Mouse (Mus musculus) hindbrain, embryonic 12.5 days (tissue): ENCODE data around the gene Smco3. TPM values are rescaled to one million over a fixed set of nuclear protein-coding genes. Genes with fewer than 3 reads are reported as not detected.

Source experiments
- ATAC-seq: fragments of 200-750 bp; cut with Nextera tagmentation; 2 replicates; pipeline ENCODE4 v1.8.0; 2017; ENCODE audit warnings: moderate TSS enrichment; ENCODE audit not compliant: low FRiP score
- H3K27ac ChIP-seq: fragments of 300-500 bp; sonication (generic); 2 replicates; pipeline ENCODE4 v1.5.1; 2016; ENCODE audit warnings: mild to moderate bottlenecking
- H3K27me3 ChIP-seq: fragments of 300-500 bp; sonication (generic); 2 replicates; pipeline ENCODE4 v1.6.1; 2016; ENCODE audit warnings: mild to moderate bottlenecking
- H3K36me3 ChIP-seq: fragments of 300-500 bp; sonication (generic); 2 replicates; pipeline ENCODE4 v1.6.1; 2016; ENCODE audit warnings: mild to moderate bottlenecking
- H3K4me1 ChIP-seq: fragments of 300-500 bp; sonication (generic); 2 replicates; pipeline ENCODE4 v1.6.1; 2016
- H3K4me2 ChIP-seq: fragments of 300-500 bp; sonication (generic); replicated peaks from 2 replicates; pipeline ENCODE4 v1.6.1; 2016; ENCODE audit warnings: mild to moderate bottlenecking
- H3K4me3 ChIP-seq: fragments of 300-500 bp; sonication (generic); 2 replicates; pipeline ENCODE4 v1.5.1; 2016; ENCODE audit warnings: mild to moderate bottlenecking
- H3K9ac ChIP-seq: fragments of 300-500 bp; sonication (generic); 2 replicates; pipeline ENCODE4 v1.6.1; 2016; ENCODE audit warnings: mild to moderate bottlenecking, moderate library complexity
- H3K9me3 ChIP-seq: fragments of 300-500 bp; sonication (generic); replicated peaks from 2 replicates; pipeline ENCODE4 v1.6.1; 2016; ENCODE audit warnings: mild to moderate bottlenecking
- WGBS: fragments of 180-500 bp; shearing (Covaris S2); methylation state at CpG from one replicate; pipeline ENCODE4 v1.1.7; 2016; 5-methylcytosine and 5-hydroxymethylcytosine counted together
- polyA plus RNA-seq: library from polyadenylated mRNA; unstranded; fragments of >200 nt; fragmentation: Nextera tagmentation; extraction: Ambion mirVana; gene quantifications from 2 replicates; pipeline ENCODE4 v1.2.1, GENCODE M21; 2016

Gene Smco3
- polyA plus RNA-seq, 1 experiment from 2014 or later, result 0.49 TPM

DNA sequence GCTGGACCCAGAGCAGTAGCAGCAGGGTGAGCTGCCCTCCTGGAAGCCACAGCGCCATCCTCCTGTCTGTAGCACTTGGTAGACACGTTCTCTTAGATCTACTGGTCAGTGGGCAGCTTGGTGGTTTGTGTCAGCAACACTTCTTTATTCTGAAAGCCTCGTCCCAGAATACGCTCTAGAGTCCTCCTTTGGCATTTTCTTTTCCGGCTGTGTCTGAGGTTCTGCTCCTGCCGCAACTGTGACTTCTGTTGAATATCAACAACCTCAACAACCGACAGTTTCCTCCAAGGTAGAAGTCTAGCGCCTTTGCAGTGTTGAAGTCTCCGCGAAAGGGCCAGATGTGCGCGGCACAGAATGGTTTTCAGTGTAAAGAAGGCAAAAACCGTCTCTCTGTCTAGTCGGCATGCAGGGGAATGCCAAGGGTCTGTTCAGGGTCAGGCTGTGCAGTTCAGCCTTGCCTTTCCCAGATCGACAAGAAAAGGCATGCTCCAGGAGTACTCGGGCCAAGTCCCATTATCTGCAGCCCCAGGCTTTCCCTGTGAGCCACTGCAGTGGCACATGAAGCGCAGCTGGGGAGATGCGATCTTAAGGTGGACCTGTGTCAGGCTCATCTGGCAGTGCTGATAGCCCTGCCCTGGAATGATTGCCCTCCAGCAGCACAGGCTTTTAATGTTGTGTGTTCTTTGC lies 22.1 kb upstream of the Smco3 start, which contains the start of gene Art4:
Art4 (minus strand) TSS at position 548 of the 687 bp plus-strand sequence.
- Histone ChIP-seq H3K4me1 (peaks cover 4% of the 10 kb centered on the region; the same call in 1 of the 2 replicates), H3K27me3 (no peaks in the 10 kb centered on the region), H3K36me3 (no peaks in the 10 kb centered on the region), H3K9ac (no peak within 1 kb of the TSS), H3K4me2 (no peak within 1 kb of the TSS), H3K9me3 (no peaks in the 10 kb centered on the region), H3K4me3 (no peak within 1 kb of the TSS), H3K27ac (no peak within 1 kb of the TSS)
- no peak for ATAC-seq
- WGBS, result 68% methylated on average over 18 of the region's 18 CpGs

DNA sequence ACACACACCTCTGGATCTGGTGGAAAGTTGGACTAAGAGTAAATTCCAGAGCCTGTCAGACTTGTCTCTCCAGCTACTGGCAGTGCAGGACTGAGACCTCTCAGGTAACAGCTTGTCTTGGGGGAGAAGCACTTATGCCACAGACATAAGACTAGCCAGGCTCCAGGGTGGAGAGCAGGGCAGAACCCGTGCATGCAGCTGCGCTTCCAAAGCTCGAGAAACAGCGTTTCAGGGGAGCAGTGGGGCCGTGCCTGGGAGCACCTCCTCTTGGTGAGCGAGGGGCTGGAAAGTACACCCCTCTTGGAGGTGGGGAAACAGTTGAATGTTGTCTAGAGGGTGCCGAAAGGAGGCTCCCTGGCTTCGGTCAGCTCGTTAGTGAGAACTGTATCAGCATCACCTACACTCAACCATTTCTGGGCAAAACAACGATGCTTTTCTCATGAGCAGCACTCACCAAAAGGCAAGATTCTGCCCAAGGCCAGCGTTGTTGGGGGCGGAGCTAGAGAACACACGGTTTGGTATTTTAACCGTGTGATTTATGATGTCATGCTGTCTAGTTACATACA lies 20.9 kb upstream of the Smco3 start:
- 76% methylated on average over 14 of the region's 14 CpGs for WGBS
- no peak overlapping the region for H3K4me2 ChIP-seq
- peaks cover 5% of the 10 kb centered on the region; the same call in 1 of the 2 replicates for H3K4me1 ChIP-seq
- no peaks in the 10 kb centered on the region for H3K36me3 ChIP-seq
- H3K27ac ChIP-seq, result no peak overlapping the region
- H3K9me3 ChIP-seq, result no peaks in the 10 kb centered on the region
- H3K27me3 ChIP-seq, result no peaks in the 10 kb centered on the region
- no peak overlapping the region for H3K4me3 ChIP-seq
- no peak overlapping the region for H3K9ac ChIP-seq
- ATAC-seq, result no peak

DNA sequence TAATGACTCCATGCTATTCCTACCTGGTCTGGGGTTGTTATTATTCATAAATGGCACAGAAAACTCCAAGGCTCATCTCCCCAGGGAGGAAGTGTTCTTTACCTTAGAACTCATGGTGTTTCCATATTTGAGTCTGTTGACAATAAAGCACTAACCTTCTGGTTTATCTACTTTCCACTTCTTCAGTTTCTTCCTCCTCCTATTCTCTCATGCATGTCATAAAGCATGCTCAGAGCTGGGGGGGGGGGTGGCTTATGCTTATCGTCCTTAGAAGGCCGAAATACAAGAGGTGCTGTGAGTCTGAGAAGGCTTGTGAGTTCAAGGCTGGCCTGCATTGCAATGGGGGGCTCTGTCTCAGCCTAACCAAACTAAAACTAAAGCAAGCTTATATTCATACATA lies 19.9 kb upstream of the Smco3 start:
- WGBS, result 84% methylated on average over 2 of the region's 2 CpGs
- no peak for ATAC-seq
- no peak overlapping the region for H3K27ac ChIP-seq
- no peak overlapping the region for H3K4me2 ChIP-seq
- no peaks in the 10 kb centered on the region for H3K36me3 ChIP-seq
- no peak overlapping the region for H3K4me3 ChIP-seq
- no peaks in the 10 kb centered on the region for H3K27me3 ChIP-seq
- H3K9me3 ChIP-seq, result no peaks in the 10 kb centered on the region
- peaks cover 5% of the 10 kb centered on the region; the same call in 1 of the 2 replicates for H3K4me1 ChIP-seq
- H3K9ac ChIP-seq, result no peak overlapping the region

DNA sequence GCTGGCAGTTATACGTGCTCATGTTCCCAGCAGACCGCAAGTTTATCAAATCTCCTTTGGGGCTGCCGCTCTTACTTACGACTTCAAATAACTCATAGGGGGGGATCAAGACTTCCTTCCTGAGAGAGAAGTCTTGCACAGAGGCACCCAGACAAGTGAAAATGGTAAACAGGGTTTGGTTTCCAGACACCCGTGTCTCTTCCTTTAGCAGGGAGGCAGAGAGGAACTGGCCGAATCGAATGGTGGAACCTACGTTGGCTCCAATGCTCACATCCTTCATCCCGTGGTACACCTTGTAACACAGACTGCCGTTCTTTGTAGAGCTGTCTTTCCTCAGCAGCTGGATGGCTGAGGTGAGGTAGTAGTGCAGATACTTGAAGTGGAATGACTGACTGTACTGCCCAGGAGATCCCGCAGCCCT lies 19.1 kb upstream of the Smco3 start:
- Histone ChIP-seq H3K4me3 (no peak overlapping the region), H3K27me3 (no peaks in the 10 kb centered on the region), H3K4me2 (no peak overlapping the region), H3K4me1 (peaks cover 5% of the 10 kb centered on the region; the same call in 1 of the 2 replicates), H3K36me3 (no peaks in the 10 kb centered on the region), H3K27ac (no peak overlapping the region), H3K9ac (no peak overlapping the region), H3K9me3 (no peaks in the 10 kb centered on the region)
- no peak for ATAC-seq
- 91% methylated on average over 11 of the region's 11 CpGs for WGBS

DNA sequence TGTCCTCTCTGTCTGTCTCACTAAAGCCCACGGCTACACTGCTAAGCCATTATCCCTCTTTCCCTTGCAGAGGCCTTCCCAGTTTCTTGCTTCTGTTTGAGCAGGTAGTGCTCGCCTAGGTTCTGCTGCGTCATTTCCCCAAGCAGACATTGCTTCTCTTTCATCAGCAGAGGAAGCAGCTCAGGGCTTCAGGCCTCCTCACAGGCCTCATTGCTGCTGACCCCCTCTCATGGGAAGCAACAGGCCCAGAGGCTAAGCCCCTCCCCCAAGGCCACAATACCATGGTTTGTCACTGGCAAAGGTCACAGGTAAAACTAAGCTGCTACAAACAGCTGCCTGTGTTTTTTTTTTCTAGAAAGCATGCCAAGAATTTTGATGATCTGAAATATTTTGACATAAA lies 17.5 kb upstream of the Smco3 start:
- H3K4me3 ChIP-seq, result no peak overlapping the region
- no peaks in the 10 kb centered on the region for H3K9me3 ChIP-seq
- no peak for ATAC-seq
- 62% methylated on average over 3 of the region's 3 CpGs for WGBS
- no peak overlapping the region for H3K4me2 ChIP-seq
- no peaks in the 10 kb centered on the region for H3K27me3 ChIP-seq
- H3K9ac ChIP-seq, result no peak overlapping the region
- peaks cover 5% of the 10 kb centered on the region; the same call in 1 of the 2 replicates for H3K4me1 ChIP-seq
- no peak overlapping the region for H3K27ac ChIP-seq
- no peaks in the 10 kb centered on the region for H3K36me3 ChIP-seq

DNA sequence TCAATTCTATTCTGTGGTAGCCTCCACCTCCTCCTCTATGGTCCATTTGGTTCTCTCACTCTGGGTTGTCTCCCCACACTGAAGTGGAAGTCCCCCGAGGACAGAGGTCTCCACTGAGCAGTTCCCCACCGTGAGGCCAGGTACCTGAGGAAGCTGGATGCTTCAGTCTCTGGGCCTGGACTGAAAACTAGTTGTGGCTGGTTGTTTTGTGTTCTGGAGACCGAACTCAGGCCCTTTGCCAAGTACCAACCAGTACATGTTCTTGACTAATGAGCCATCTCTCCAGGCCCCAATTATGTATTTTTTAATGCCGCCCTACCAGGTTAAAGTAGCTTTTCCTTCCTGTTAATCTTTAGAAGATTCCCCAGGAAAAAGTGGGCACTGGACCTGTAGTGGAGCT lies 17.1 kb upstream of the Smco3 start:
- Histone ChIP-seq H3K4me1 (peaks cover 5% of the 10 kb centered on the region; the same call in 1 of the 2 replicates), H3K9me3 (no peaks in the 10 kb centered on the region), H3K4me2 (no peak overlapping the region), H3K9ac (no peak overlapping the region), H3K27me3 (no peaks in the 10 kb centered on the region), H3K36me3 (no peaks in the 10 kb centered on the region), H3K27ac (no peak overlapping the region), H3K4me3 (no peak overlapping the region)
- 75% methylated on average over 4 of the region's 4 CpGs for whole genome bisulfite sequencing
- ATAC-seq, result no peak

DNA sequence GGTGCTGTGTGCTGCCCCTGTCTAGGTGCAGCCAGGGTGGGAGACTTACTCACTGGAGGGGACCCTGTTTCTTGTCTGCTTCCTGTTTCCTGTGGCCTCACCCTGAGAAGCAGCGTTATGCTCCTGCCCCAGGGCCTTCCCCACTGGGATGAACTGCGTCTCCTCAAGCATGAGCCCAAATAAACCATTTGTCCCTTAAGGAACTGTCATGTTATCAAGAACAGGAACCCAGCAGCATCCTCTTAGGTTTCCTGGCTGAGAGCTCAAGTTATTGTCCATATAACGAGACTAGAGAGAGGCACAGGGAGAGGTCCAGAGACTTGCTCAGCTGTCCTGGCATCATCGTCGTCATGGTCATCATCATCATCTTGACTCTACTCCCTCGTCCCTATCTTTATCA lies 15.0 kb upstream of the Smco3 start:
- no peak overlapping the region for H3K4me3 ChIP-seq
- no peak overlapping the region for H3K4me2 ChIP-seq
- H3K9ac ChIP-seq, result no peak overlapping the region
- H3K27ac ChIP-seq, result no peak overlapping the region
- peaks cover 5% of the 10 kb centered on the region; the same call in 1 of the 2 replicates for H3K4me1 ChIP-seq
- no peaks in the 10 kb centered on the region for H3K27me3 ChIP-seq
- ATAC-seq, result no peak
- H3K36me3 ChIP-seq, result no peaks in the 10 kb centered on the region
- no peaks in the 10 kb centered on the region for H3K9me3 ChIP-seq
- WGBS, result 80% methylated on average over 6 of the region's 6 CpGs

DNA sequence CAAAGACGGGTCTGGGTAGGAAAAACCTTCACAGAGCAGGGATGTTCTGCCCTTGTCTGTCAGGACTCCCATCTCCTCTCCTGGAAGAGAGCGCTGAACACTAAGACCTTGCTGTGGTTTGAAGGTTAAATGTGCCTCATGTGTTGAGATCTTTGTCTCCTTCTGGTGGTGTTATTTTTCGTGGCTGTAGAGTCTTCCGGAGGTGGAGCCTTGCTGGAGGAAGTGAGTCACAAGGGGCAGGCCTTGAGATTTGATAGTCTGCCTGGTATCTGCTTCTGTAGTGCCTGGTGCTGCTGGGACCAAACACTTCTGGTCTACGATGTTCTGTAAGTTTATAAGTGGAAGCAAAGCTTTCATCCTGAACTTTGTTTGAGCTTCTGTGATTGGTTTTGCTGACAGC lies 13.7 kb upstream of the Smco3 start:
- ATAC-seq, result no peak
- Histone ChIP-seq H3K9me3 (no peaks in the 10 kb centered on the region), H3K4me3 (no peak overlapping the region), H3K4me2 (no peak overlapping the region), H3K27ac (no peak overlapping the region), H3K9ac (no peak overlapping the region), H3K36me3 (no peaks in the 10 kb centered on the region), H3K27me3 (no peaks in the 10 kb centered on the region), H3K4me1 (peaks cover 5% of the 10 kb centered on the region; the same call in 1 of the 2 replicates)
- 89% methylated on average over 5 of the region's 5 CpGs for WGBS

DNA sequence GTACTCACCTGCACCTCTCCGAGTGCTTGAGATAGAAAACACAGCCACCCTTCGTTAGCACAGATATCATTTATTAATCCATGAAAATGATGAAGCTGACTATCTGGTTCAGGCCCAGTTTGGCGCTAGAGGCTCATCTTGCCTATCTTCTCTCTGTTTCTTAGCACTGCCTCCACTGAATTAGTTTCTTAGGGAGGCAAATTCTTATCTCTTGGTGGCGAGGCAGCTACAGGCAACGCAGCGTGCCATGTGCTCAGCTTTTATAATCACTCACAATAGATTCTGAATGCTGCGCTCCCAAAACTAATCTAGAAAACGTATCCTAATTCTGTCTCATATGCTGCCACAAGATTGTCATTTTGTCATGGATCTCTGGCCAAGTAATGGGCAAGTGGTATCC lies 13.1 kb upstream of the Smco3 start:
- Histone ChIP-seq H3K9me3 (no peaks in the 10 kb centered on the region), H3K27ac (no peak overlapping the region), H3K9ac (no peak overlapping the region), H3K4me2 (no peak overlapping the region), H3K4me3 (no peak overlapping the region), H3K36me3 (no peaks in the 10 kb centered on the region), H3K4me1 (peaks cover 5% of the 10 kb centered on the region; the same call in 1 of the 2 replicates), H3K27me3 (no peaks in the 10 kb centered on the region)
- WGBS, result 90% methylated on average over 8 of the region's 8 CpGs
- no peak for ATAC-seq

DNA sequence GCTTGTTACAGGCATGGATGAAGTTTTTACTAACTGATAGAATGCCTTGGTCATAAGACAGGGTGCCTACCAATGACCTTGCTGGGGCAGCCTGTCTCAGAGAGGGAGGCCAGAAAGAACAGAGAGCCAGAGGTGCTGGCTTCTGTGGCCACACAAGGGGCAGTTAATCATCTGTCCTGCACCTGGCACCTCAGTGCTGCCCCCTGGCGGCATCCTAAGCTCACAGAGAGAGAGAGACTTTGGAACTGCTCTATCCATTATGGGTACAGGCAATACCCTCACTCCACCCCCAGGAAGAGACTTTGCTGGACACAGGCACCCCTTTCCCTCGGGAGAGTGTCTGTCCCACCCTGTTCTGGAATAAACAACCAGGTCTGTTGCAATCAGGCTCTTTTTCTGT lies 12.5 kb upstream of the Smco3 start:
- no peak for ATAC-seq
- WGBS, result 28% methylated on average over 2 of the region's 2 CpGs

DNA sequence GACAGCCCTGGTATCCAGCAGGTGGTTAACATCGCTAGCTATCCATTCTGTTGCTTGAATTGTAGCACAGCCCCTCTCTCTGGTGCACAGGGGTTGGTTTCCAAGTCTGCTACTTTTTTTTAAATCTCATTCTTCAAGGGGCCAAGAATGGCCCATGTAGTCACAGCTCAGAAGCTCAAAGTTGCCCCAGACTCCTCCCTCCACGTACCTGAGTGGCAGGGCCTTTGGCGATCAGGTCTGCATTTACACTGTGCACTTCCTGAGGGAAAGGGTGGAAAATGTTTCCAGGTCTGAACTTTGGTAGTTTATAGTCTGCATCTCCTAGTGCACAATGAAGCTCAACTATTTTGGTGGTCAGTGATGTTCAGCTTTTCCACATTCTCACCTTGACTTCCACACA lies 12.0 kb upstream of the Smco3 start:
- Histone ChIP-seq H3K4me1 (peaks cover under 1% of the 10 kb centered on the region; the same call in 1 of the 2 replicates), H3K9me3 (no peaks in the 10 kb centered on the region), H3K9ac (no peak overlapping the region), H3K27me3 (no peaks in the 10 kb centered on the region), H3K4me3 (no peak overlapping the region), H3K27ac (no peak overlapping the region), H3K36me3 (no peaks in the 10 kb centered on the region), H3K4me2 (no peak overlapping the region)
- ATAC-seq, result no peak
- WGBS, result 90% methylated on average over 3 of the region's 3 CpGs

More for the DNA sequence above, 12.5 kb upstream of the Smco3 start:
- H3K9ac ChIP-seq, result no peak overlapping the region
- H3K27ac ChIP-seq, result no peak overlapping the region
- no peak overlapping the region for H3K4me2 ChIP-seq
- H3K27me3 ChIP-seq, result no peaks in the 10 kb centered on the region
- no peaks in the 10 kb centered on the region for H3K36me3 ChIP-seq
- H3K4me3 ChIP-seq, result no peak overlapping the region
- H3K4me1 ChIP-seq, result peaks cover 3% of the 10 kb centered on the region; the same call in 1 of the 2 replicates
- no peaks in the 10 kb centered on the region for H3K9me3 ChIP-seq

DNA sequence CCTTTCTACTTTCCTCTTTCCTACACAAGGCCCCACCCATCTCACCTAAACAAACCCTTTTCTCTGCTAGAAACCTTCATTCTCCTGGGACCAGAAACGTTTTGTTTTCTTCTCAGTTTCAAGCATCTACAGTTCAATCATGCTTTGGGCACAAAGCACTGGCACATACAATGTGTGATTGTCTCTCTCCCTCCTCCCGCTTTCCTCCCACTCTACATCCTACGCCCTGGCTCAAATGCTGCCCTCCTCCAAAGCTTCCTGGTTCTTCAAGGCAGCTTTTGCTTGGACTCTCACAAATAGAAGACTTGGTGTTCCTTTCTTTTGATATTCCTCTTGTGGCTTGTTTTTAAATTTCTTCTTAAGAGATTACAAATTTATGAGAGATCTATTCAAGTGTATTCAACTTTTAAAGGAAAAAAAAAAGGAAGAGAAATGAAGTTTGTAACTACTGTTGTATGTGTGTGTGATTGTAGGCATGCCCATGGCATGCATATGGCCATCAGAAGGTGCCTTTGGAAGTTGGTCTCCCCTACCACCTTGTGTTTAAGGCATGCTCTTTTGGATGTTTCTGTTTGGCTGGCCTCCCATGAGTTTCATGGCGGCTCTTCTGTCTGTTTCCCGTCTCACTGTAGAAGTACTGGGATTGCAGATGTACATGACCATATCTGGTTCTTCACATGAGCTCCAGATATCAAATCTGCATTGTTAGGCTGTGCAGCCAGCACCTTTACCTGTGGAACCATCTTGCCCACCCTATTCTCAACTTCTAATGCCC lies 10.6 kb upstream of the Smco3 start:
- Histone ChIP-seq H3K4me1 (no peaks in the 10 kb centered on the region), H3K27ac (no peak overlapping the region), H3K36me3 (no peaks in the 10 kb centered on the region), H3K4me3 (no peak overlapping the region), H3K9me3 (no peaks in the 10 kb centered on the region), H3K4me2 (no peak overlapping the region), H3K27me3 (no peaks in the 10 kb centered on the region), H3K9ac (no peak overlapping the region)
- no peak for ATAC-seq
- WGBS, result 66% methylated on average over 5 of the region's 5 CpGs
